Mouse (Mus musculus) spleen, adult 2 months (tissue): Measurements from ENCODE around the gene Synrg. TPM values are rescaled to one million over a fixed set of nuclear protein-coding genes. Genes with fewer than 3 reads are reported as not detected.

Source experiments
- DNase-seq, 2 experiments: peaks; one replicate each; pipeline versions ENCODE4 v3.0.0 to v3.0.0-alpha.2; 2012 to 2021; ENCODE audit warnings: low spot score in 2 of 2, low read depth in 1 of 2
- H3K27ac ChIP-seq: fragments of 200-500 bp; 2 replicates; pipeline ENCODE4 v1.5.1; 2012; ENCODE audit warnings: low read length, inconsistent platforms; ENCODE audit not compliant: insufficient read depth
- H3K27me3 ChIP-seq: fragments of 200-500 bp; 2 replicates; pipeline ENCODE4 v1.6.1; 2012; ENCODE audit warnings: mild to moderate bottlenecking, moderate library complexity, low read length, inconsistent platforms; ENCODE audit not compliant: control insufficient read depth, insufficient read depth
- H3K36me3 ChIP-seq: fragments of 200-500 bp; 2 replicates; pipeline ENCODE4 v1.6.1; 2012; ENCODE audit warnings: mild to moderate bottlenecking, low read length, inconsistent platforms; ENCODE audit not compliant: control insufficient read depth, insufficient read depth
- H3K4me1 ChIP-seq: fragments of 200-500 bp; 2 replicates; pipeline ENCODE4 v1.6.1; 2011; ENCODE audit warnings: inconsistent platforms; ENCODE audit not compliant: control insufficient read depth, insufficient read depth, insufficient read length
- H3K4me3 ChIP-seq: fragments of 200-500 bp; 2 replicates; pipeline ENCODE4 v1.5.1; 2011; ENCODE audit warnings: mild to moderate bottlenecking, inconsistent platforms; ENCODE audit not compliant: insufficient read depth, insufficient read length; ENCODE audit errors: extremely low read depth
- CTCF ChIP-seq: fragments of 200-500 bp; IDR thresholded peaks from 2 replicates; pipeline ENCODE4 v1.5.1; 2011; ENCODE audit warnings: mild to moderate bottlenecking, inconsistent platforms; ENCODE audit not compliant: insufficient read depth, insufficient read length, insufficient replicate concordance; ENCODE audit errors: extremely low read depth
- POLR2A ChIP-seq: fragments of 200-500 bp; IDR thresholded peaks from 2 replicates; pipeline ENCODE4 v1.6.1; 2011; ENCODE audit warnings: low read depth, low read length, inconsistent platforms
- WGBS: fragments of 180-500 bp; shearing (Covaris S2); methylation state at CpG from one replicate; pipeline ENCODE4 v1.1.7; 2018; 5-methylcytosine and 5-hydroxymethylcytosine counted together
- polyA plus RNA-seq: library from polyadenylated mRNA; depleted of rRNA; stranded (reverse); fragments of >200 nt; gene quantifications from 2 replicates; pipeline ENCODE4 v1.2.3, GENCODE M21; 2012

Gene Synrg
- polyA plus RNA-seq, 1 experiment = 19.4 TPM

GRCm38 (mm10) chr11:83938556-83938955 is 25.7 kb upstream of the Synrg start:
- no peaks in the 10 kb centered on the region for H3K36me3 ChIP-seq
- no peak for DNase-seq
- H3K27ac ChIP-seq = no peak overlapping the region
- 73% methylated on average over 8 of the region's 8 CpGs for WGBS
- H3K4me1 ChIP-seq = 0 out of 2 replicates have a peak, but pooled peaks cover 2% of the 10 kb centered on the region
- TF ChIP-seq POLR2A (no peak), CTCF (no peak)
- 0 out of 2 replicates have a peak, but pooled peaks cover 2% of the 10 kb centered on the region for H3K27me3 ChIP-seq
- no peak overlapping the region for H3K4me3 ChIP-seq

- Histone ChIP-seq H3K36me3 (peaks cover 14% of the 10 kb centered on the region), H3K27ac (peak within 1 kb of the TSS; percentile 61), H3K27me3 (0 out of 2 replicates have a peak, but pooled peaks cover 2% of the 10 kb centered on the region), H3K4me3 (peak within 1 kb of the TSS; percentile 90), H3K4me1 (0 out of 2 replicates have a peak, but pooled peaks cover 2% of the 10 kb centered on the region)
- DNase-seq = peak; percentile 75 to 82
- TF ChIP-seq CTCF (no peak), POLR2A (peak; percentile 43; the same call in 1 of the 2 replicates)
- WGBS = 1% methylated on average over 49 of the region's 49 CpGs
Measured at GRCm38 (mm10) chr11:83941950-83942840, 22.0 kb upstream of the Synrg start, which contains the start of gene Ddx52. TSS of gene Ddx52 (plus strand) at chr11:83942062.

DNA sequence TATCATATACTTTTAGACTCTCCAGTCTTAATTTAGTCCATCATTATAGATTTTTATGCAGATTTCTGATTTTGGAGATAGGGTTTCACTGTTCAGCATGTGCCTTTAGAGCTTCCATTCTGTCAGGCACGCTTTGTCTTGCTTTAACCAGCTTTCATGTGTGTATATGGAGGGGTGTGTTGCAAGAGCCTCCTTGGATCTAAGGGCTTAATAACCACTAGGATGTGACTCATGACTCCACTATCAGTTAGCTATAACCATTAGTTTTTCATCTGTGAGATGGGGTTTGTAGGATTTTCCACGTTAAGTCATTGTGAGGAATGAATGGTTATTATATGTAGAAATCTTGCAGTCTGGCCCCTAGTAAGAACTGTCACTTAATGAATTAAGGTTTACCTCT is 7.4 kb upstream of the Synrg start:
- H3K36me3 ChIP-seq = peaks cover 61% of the 10 kb centered on the region
- no peak for TF ChIP-seq CTCF
- no peak for TF ChIP-seq POLR2A

DNA sequence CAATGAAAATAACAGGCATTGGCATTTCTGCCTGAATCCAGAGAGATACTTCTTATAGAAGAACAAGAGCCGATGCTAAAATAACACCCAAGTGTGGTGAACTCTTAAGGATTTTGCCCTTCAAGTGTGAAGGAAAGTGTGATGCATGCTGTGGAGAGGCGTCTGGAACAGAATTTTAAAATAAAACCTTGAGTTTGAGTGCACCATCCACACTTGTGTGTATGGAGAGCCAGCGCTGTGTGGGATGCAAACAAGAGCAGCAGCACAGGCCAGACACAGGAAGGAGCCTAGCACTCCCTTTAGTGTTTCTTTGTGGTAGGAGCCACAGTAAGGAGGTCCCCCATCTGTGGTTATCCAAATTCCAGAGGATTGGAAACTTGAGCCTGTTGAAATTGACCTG is 2.2 kb upstream of the Synrg start:
- DNase-seq = no peak
- H3K4me1 ChIP-seq = peaks cover under 1% of the 10 kb centered on the region; the same call in 1 of the 2 replicates
- no peak overlapping the region for H3K4me3 ChIP-seq
- H3K27ac ChIP-seq = no peak overlapping the region
- WGBS = 89% methylated on average over 3 of the region's 3 CpGs
- H3K27me3 ChIP-seq = peaks cover 1% of the 10 kb centered on the region; the same call in 1 of the 2 replicates
- TF ChIP-seq CTCF = no peak
- TF ChIP-seq POLR2A = no peak
- H3K36me3 ChIP-seq = peaks cover 28% of the 10 kb centered on the region

More for the DNA sequence above, 7.4 kb upstream of the Synrg start:
- no peak overlapping the region for H3K27ac ChIP-seq
- no peaks in the 10 kb centered on the region for H3K27me3 ChIP-seq
- no peak for DNase-seq
- no peak overlapping the region for H3K4me3 ChIP-seq
- 91% methylated on average over 2 of the region's 2 CpGs for WGBS
- no peaks in the 10 kb centered on the region for H3K4me1 ChIP-seq

DNA sequence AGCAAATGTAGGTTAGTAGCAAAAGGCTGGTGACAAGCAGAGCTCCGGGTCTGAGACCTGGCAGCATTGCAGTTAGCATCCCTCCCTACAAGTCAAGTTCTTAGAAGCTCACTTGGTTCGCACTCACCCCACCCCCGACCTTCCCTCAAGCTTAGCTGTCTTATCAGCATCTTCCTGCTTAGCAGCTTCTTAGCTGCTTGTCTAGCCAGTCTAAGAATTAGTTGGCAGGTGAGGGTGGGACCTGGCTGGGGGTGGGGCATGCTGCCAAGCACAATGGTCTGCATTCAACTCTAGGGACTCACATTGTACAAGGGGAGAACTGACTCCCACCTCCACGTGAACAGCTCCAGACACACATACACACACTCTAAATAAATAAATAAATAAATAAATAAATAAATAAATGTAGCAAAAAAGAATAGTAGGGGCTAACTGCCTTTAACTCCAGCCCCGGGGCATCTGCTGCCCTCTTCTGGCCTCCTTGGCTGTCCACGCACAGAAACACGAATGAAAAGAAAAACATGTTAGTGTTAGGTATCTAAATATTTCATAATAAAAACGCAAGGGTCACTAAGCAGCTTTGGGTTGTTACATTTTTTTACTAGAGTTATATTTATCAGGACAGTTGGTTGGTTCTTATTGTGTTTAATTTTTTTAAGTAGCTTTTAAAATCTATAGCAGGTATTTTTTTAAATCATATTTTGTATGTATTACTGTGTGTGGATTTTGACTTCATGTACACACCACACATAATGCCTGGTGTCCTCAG is 3.4 kb downstream of the Synrg start:
- no peak for DNase-seq
- peaks cover 1% of the 10 kb centered on the region; the same call in 1 of the 2 replicates for H3K36me3 ChIP-seq
- peaks cover 1% of the 10 kb centered on the region; the same call in 1 of the 2 replicates for H3K27me3 ChIP-seq
- WGBS = 66% methylated on average over 8 of the region's 8 CpGs
- no peak overlapping the region for H3K27ac ChIP-seq
- TF ChIP-seq POLR2A (no peak), CTCF (no peak)
- H3K4me3 ChIP-seq = no peak overlapping the region
- H3K4me1 ChIP-seq = peaks cover 5% of the 10 kb centered on the region; the same call in 1 of the 2 replicates

DNA sequence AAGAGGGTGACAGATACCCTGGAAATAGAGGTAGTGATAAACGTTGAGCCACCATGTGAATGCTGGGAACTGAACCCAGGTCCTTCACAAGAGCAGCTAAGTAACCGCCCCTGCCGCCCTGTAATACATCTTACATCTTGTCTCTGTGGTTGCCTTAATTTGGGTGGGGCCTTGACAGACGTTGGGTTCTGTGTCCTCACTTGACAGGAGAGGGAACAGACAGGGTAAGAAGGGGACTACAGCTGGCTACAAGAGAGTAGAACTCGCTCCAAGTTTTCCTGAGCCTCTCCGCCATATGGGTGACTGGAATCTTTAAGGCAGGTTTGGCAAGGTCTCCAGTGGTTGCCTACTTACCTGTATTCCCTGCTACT is 4.0 kb downstream of the Synrg start:
- Histone ChIP-seq H3K4me3 (no peak overlapping the region), H3K27me3 (peaks cover 1% of the 10 kb centered on the region; the same call in 1 of the 2 replicates), H3K4me1 (peaks cover 5% of the 10 kb centered on the region; the same call in 1 of the 2 replicates), H3K27ac (no peak overlapping the region), H3K36me3 (0 out of 2 replicates have a peak, but pooled peaks cover 1% of the 10 kb centered on the region)
- no peak for TF ChIP-seq POLR2A
- TF ChIP-seq CTCF = no peak
- DNase-seq = no peak
- WGBS = 79% methylated on average over 6 of the region's 6 CpGs
